Mouse (Mus musculus): ENCODE results near the gene Irak1bp1. TPM values are rescaled to one million over a fixed set of nuclear protein-coding genes. Genes with fewer than 3 reads are reported as not detected.

Gene Irak1bp1
- total and polyA plus RNA-seq, 3 experiments = 10.4 to 14.1 TPM; not detected in 1

GRCm38 (mm10) chr9:82829693-82830430 is 522 bp downstream of the Irak1bp1 start (continued):
- TF ChIP-seq HCFC1 (IDR thresholded peaks at IDR 0.05; ENCODE audit: low read depth, low read length) = peak; percentile 83
- peak; percentile 80 for TF ChIP-seq MAX (IDR thresholded peaks at IDR 0.05; ENCODE audit: low read length)
- no peak for TF ChIP-seq CTCF (IDR thresholded peaks at IDR 0.05 in 2 of 3, conservative IDR thresholded peaks at IDR 0.05 in 1 of 3; ENCODE audit: control insufficient read depth in 1 of 3, insufficient read depth in 1 of 3, low read depth in 2 of 3, low read length in 3 of 3, poor library complexity in 1 of 3, severe bottlenecking in 1 of 3)

GRCm38 (mm10) chr9:82831891-82832290 is 2.6 kb downstream of the Irak1bp1 start:
- Histone ChIP-seq H3K27me3 (ENCODE audit: control insufficient read depth in 1 of 2, insufficient read depth in 2 of 2, low read length in 2 of 2) (no peaks in the 10 kb centered on the region), H3K27ac (ENCODE audit: control insufficient read depth, low read depth, low read length) (no peak overlapping the region), H3K79me2 (ENCODE audit: control insufficient read depth, insufficient read depth, low read length, poor library complexity) (peaks cover 8% of the 10 kb centered on the region), H3K4me1 (ENCODE audit: control insufficient read depth in 1 of 2, insufficient read depth in 2 of 2, low read length in 2 of 2) (peaks cover 3 to 4% of the 10 kb centered on the region in 2 experiments; a peak in 3 of 4 replicates), H3K9me3 (replicated peaks; ENCODE audit: insufficient read depth, low read length) (no peaks in the 10 kb centered on the region), H3K36me3 (ENCODE audit: control insufficient read depth in 1 of 2, insufficient read depth in 2 of 2, low read length in 2 of 2) (peaks cover 0 to 7% of the 10 kb centered on the region in 2 experiments; a peak in 2 of 4 replicates), H3K9ac (ENCODE audit: control insufficient read depth, low read depth, low read length, poor library complexity, severe bottlenecking) (no peak overlapping the region), H3K4me3 (ENCODE audit: control insufficient read depth in 1 of 2, insufficient read depth in 1 of 2, low read depth in 2 of 2, low read length in 2 of 2) (no peak overlapping the region)
- no peak for DNase-seq (ENCODE audit: low read depth, low spot score)
- TF ChIP-seq UBTF (IDR thresholded peaks at IDR 0.05; ENCODE audit: borderline replicate concordance, insufficient read depth, low read depth, low read length) (no peak), ETS1 (IDR thresholded peaks at IDR 0.05; ENCODE audit: low read depth, low read length) (no peak), SIN3A (IDR thresholded peaks at IDR 0.05; ENCODE audit: low read length) (no peak), USF2 (IDR thresholded peaks at IDR 0.05; ENCODE audit: borderline replicate concordance in 1 of 2, insufficient read depth in 1 of 2, low read depth in 1 of 2, low read length in 2 of 2) (no peak), HCFC1 (IDR thresholded peaks at IDR 0.05; ENCODE audit: low read depth, low read length) (no peak), POLR2AphosphoS2 (IDR thresholded peaks at IDR 0.05; ENCODE audit: low read length) (no peak), TAL1 (IDR thresholded peaks at IDR 0.05; ENCODE audit: low read length) (no peak), MAZ (IDR thresholded peaks at IDR 0.05; ENCODE audit: low read depth, low read length) (no peak), ELF1 (IDR thresholded peaks at IDR 0.05; ENCODE audit: low read depth, low read length) (no peak), NRF1 (IDR thresholded peaks at IDR 0.05; ENCODE audit: insufficient read depth, low read depth, low read length, poor library complexity, severe bottlenecking) (no peak), ZC3H11A (IDR thresholded peaks at IDR 0.05; ENCODE audit: low read depth, low read length) (no peak), MYC (IDR thresholded peaks at IDR 0.05; ENCODE audit: low read depth, low read length) (no peak), USF1 (IDR thresholded peaks at IDR 0.05; ENCODE audit: low read depth, low read length) (no peak), CHD2 (IDR thresholded peaks at IDR 0.05; ENCODE audit: low read length) (no peak)

GRCm38 (mm10) chr9:82835921-82836320 is 6.6 kb downstream of the Irak1bp1 start:
- H3K36me3 ChIP-seq (ENCODE audit: control insufficient read depth in 1 of 2, insufficient read depth in 2 of 2, low read length in 2 of 2) = no peaks in the 10 kb centered on the region
- H3K4me1 ChIP-seq (ENCODE audit: control insufficient read depth in 1 of 2, insufficient read depth in 2 of 2, low read length in 2 of 2) = no peaks in the 10 kb centered on the region
- no peak for DNase-seq (ENCODE audit: low read depth, low spot score)
- H3K27me3 ChIP-seq (ENCODE audit: control insufficient read depth in 1 of 2, insufficient read depth in 2 of 2, low read length in 2 of 2) = no peaks in the 10 kb centered on the region
- TF ChIP-seq TBP (IDR thresholded peaks at IDR 0.05; ENCODE audit: low read depth, low read length) (no peak), HCFC1 (IDR thresholded peaks at IDR 0.05; ENCODE audit: low read depth, low read length) (no peak), USF2 (IDR thresholded peaks at IDR 0.05; ENCODE audit: borderline replicate concordance in 1 of 2, insufficient read depth in 1 of 2, low read depth in 1 of 2, low read length in 2 of 2) (no peak), POLR2AphosphoS2 (IDR thresholded peaks at IDR 0.05; ENCODE audit: low read length) (no peak), ETS1 (IDR thresholded peaks at IDR 0.05; ENCODE audit: low read depth, low read length) (no peak), ELF1 (IDR thresholded peaks at IDR 0.05; ENCODE audit: low read depth, low read length) (no peak), GATA1 (IDR thresholded peaks at IDR 0.05; ENCODE audit: low read depth, low read length) (no peak), SIN3A (IDR thresholded peaks at IDR 0.05; ENCODE audit: low read length) (no peak), USF1 (IDR thresholded peaks at IDR 0.05; ENCODE audit: low read depth, low read length) (no peak), POLR2AphosphoS5 (IDR thresholded peaks at IDR 0.05; ENCODE audit: borderline replicate concordance, low read depth, low read length) (no peak), POLR2A (IDR thresholded peaks at IDR 0.05; ENCODE audit: control insufficient read depth in 1 of 2, insufficient read depth in 1 of 2, low read depth in 1 of 2, low read length in 2 of 2, poor library complexity in 1 of 2) (no peak), BHLHE40 (IDR thresholded peaks at IDR 0.05; ENCODE audit: borderline replicate concordance, low read depth, low read length) (no peak), MAZ (IDR thresholded peaks at IDR 0.05; ENCODE audit: low read depth, low read length) (no peak), MXI1 (IDR thresholded peaks at IDR 0.05; ENCODE audit: low read depth, low read length) (no peak), ZNF384 (IDR thresholded peaks at IDR 0.05; ENCODE audit: low read depth, low read length) (no peak), MEF2A (IDR thresholded peaks at IDR 0.05; ENCODE audit: extremely low read depth, insufficient replicate concordance, low read depth, low read length, poor library complexity, severe bottlenecking) (no peak), NELFE (IDR thresholded peaks at IDR 0.05; ENCODE audit: low read depth, low read length) (no peak), TCF12 (IDR thresholded peaks at IDR 0.05; ENCODE audit: low read depth, low read length) (no peak)
- no peaks in the 10 kb centered on the region for H3K9me3 ChIP-seq (replicated peaks; ENCODE audit: insufficient read depth, low read length)
- H3K79me2 ChIP-seq (ENCODE audit: control insufficient read depth, insufficient read depth, low read length, poor library complexity) = no peaks in the 10 kb centered on the region
- no peak overlapping the region for H3K27ac ChIP-seq (ENCODE audit: control insufficient read depth, low read depth, low read length)
- no peak overlapping the region for H3K9ac ChIP-seq (ENCODE audit: control insufficient read depth, low read depth, low read length, poor library complexity, severe bottlenecking)
- H3K4me3 ChIP-seq (ENCODE audit: control insufficient read depth in 1 of 2, insufficient read depth in 1 of 2, low read depth in 2 of 2, low read length in 2 of 2) = no peak overlapping the region

All from MEL (cell line).